Mouse (Mus musculus) cerebellum, adult 18-20 months (tissue): Measurements from ENCODE around the gene Rnf40.
A peak's percentile ranks its signal among the peaks of the same experiment; 100 is the strongest.

Source experiments
- DNase-seq, 2 experiments: peaks; one replicate each; pipeline ENCODE4 v3.0.0; 2021

Rnf40 gene

GRCm38 (mm10) chr7:127588011-127588871 is at the start of gene Rnf40, which contains the start of gene Ccdc189:
Gene Rnf40, plus strand, starts transcription at chr7:127588767.
Gene Ccdc189, minus strand, starts transcription at chr7:127588595.
- peak; percentile 87 to 93 for DNase-seq

GRCm38 (mm10) chr7:127541671-127542070 is 46.9 kb upstream of the Rnf40 start:
- DNase-seq = peak; percentile 36 to 48

GRCm38 (mm10) chr7:127549116-127549835 is 39.3 kb upstream of the Rnf40 start:
- DNase-seq = peak; percentile 77 to 79

- DNase-seq = no peak
These were observed 37.0 kb upstream of the Rnf40 start for GRCm38 (mm10) chr7:127551558-127551957.

- DNase-seq = no peak
These were observed 28.0 kb upstream of the Rnf40 start for GRCm38 (mm10) chr7:127560580-127560979.

- peak; percentile 26 to 36 for DNase-seq
These were observed 27.2 kb upstream of the Rnf40 start, which contains the start of gene Tmem265 for GRCm38 (mm10) chr7:127561340-127561858. Gene Tmem265, plus strand, starts transcription at chr7:127561390.

GRCm38 (mm10) chr7:127564381-127565150 is 24.0 kb upstream of the Rnf40 start:
- peak; percentile 91 to 96 for DNase-seq

GRCm38 (mm10) chr7:127572895-127573471 is 15.6 kb upstream of the Rnf40 start, which contains the start of gene Phkg2:
Gene Phkg2, plus strand, starts transcription at chr7:127573340.
- DNase-seq = peak; percentile 86 to 97

GRCm38 (mm10) chr7:127573503-127574008 is 15.0 kb upstream of the Rnf40 start:
- DNase-seq = peak; percentile 44 to 48

GRCm38 (mm10) chr7:127574115-127574514 is 14.5 kb upstream of the Rnf40 start:
- DNase-seq = no peak

- no peak for DNase-seq
These were observed 5.3 kb upstream of the Rnf40 start for GRCm38 (mm10) chr7:127583260-127583659.

GRCm38 (mm10) chr7:127585031-127585430 is 3.5 kb upstream of the Rnf40 start:
- no peak for DNase-seq

GRCm38 (mm10) chr7:127586149-127586548 is 2.4 kb upstream of the Rnf40 start:
- DNase-seq = no peak

- no peak for DNase-seq
These were observed 1.4 kb upstream of the Rnf40 start for GRCm38 (mm10) chr7:127587196-127587595.

GRCm38 (mm10) chr7:127588901-127589300 is 334 bp downstream of the Rnf40 start:
- DNase-seq = no peak

GRCm38 (mm10) chr7:127589637-127590036 is 1.1 kb downstream of the Rnf40 start:
- no peak for DNase-seq

- DNase-seq = no peak
These were observed 2.5 kb downstream of the Rnf40 start for GRCm38 (mm10) chr7:127591108-127591507.

GRCm38 (mm10) chr7:127592575-127592974 is 4.0 kb downstream of the Rnf40 start:
- no peak for DNase-seq

- no peak for DNase-seq
These were observed 8.2 kb downstream of the Rnf40 start for GRCm38 (mm10) chr7:127596747-127597146.

GRCm38 (mm10) chr7:127600612-127601011 is 12.0 kb downstream of the Rnf40 start:
- no peak for DNase-seq

- no peak for DNase-seq
These were observed 13.2 kb downstream of the Rnf40 start for GRCm38 (mm10) chr7:127601735-127602134.

- no peak for DNase-seq
These were observed 14.3 kb downstream of the Rnf40 start for GRCm38 (mm10) chr7:127602903-127603302.
